Mouse (Mus musculus) bone marrow macrophage, adult 2 months (primary cell): ENCODE data around the gene Smo.

ENCODE experiments used
- CTCF ChIP-seq: IDR thresholded peaks from 2 replicates; pipeline ENCODE4 v1.5.1; 2012; ENCODE audit warnings: low read depth, mild to moderate bottlenecking, low read length, moderate library complexity
- POLR2A ChIP-seq: IDR thresholded peaks from 2 replicates; pipeline ENCODE4 v1.6.1; 2012; ENCODE audit warnings: mild to moderate bottlenecking, low read depth, low read length, borderline replicate concordance

GRCm38 (mm10) chr6:29766874-29767273, 31.6 kb downstream of the Smo start:
- no peak for TF ChIP-seq CTCF
- TF ChIP-seq POLR2A, result no peak
